Mouse (Mus musculus) heart, postnatal 25 days (tissue): Measurements from ENCODE around the gene Klk1. TPM values are rescaled to one million over a fixed set of nuclear protein-coding genes. Genes with fewer than 3 reads are reported as not detected.
"Not testable (repeated sequence)": the region's sequence is repeated elsewhere in the genome, so short reads cannot be mapped to it uniquely, and the experiment has no call there.

Experiments
- DNase-seq: peaks from one replicate; pipeline ENCODE4 v3.0.0; 2022; ENCODE audit warnings: low spot score
- intact Hi-C: fragments of 180-260 bp; cut with DNase I; formaldehyde crosslinking; loops from one replicate; pipeline ENCODE4 v1.15.1; 2025
- total RNA-seq, 2 experiments: library from RNA; stranded (reverse); gene quantifications; 2 replicates each; pipeline ENCODE4 v1.2.3; 2021

Gene Klk1
- not detected for total RNA-seq

- no peak for DNase-seq
These were observed at the start of gene Klk1 for GRCm38 (mm10) chr7:44225076-44225475. Gene Klk1, plus strand, starts transcription at chr7:44225360.

DNA sequence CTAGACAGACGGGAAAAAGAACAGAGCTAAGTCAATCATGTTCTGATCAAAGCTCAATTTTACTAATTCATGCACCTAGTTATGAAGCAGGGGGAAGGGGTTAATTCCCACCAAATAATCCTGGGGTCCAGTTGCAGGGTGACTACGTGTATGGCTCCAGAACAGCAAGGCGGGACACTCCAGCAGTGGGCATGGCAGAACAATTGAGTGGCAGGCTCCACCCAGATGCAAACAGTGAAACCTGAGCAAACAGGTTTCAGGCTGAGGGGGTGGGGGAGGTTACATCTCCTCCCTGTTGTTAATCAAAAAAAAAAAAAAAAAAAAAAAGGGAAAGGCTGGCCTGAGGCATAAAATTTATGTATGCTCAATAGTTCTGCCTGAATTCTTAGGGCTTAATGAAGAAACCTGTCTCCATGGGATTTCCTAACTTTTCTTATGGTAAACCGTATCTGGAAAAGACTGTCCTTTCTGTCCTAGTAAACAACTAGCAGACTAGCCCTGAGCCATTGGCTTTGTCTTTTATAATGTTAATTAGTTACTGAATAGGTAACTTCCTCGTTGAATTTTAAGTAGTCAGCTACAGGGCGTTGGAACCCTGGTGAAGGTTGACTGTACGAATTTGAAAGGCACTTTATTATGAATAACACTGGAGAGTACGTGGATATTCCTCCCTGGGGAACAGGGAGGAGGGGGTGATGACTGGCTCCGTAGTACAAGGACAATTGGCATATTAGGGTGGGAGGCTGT is 45.7 kb upstream of the Klk1 start:
- intact Hi-C loops: no loop called here
- DNase-seq: no peak

More at GRCm38 (mm10) chr7:44225076-44225475, at the start of gene Klk1:
- intact Hi-C loops: no loop called here

GRCm38 (mm10) chr7:44186516-44186915 is 38.6 kb upstream of the Klk1 start:
- DNase-seq, intact Hi-C loops: not testable (repeated sequence)

DNA sequence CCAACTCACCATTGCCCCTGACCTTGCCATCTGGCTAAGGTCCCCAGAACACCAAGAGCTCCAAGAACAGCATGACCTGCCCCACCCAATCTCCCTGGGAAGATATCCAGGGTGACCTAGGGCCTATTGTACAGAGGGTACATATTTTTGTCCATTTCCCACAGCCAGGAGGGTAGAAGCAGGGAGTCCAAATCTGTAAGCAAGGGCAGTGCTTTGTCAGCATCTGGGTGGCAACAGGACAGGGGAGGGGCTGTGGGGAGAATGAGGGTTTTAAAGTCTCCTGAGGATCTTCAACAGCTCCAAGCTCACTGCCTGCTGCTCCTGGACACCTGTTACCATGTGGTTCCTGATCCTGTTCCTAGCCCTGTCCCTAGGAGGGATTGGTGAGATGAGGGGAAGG is 37.2 kb upstream of the Klk1 start, which contains the start of gene Klk1b24:
Gene Klk1b24 (plus strand): TSS at position 301 of the 400 bp plus-strand sequence.
- intact Hi-C loops, DNase-seq: not testable (repeated sequence)

DNA sequence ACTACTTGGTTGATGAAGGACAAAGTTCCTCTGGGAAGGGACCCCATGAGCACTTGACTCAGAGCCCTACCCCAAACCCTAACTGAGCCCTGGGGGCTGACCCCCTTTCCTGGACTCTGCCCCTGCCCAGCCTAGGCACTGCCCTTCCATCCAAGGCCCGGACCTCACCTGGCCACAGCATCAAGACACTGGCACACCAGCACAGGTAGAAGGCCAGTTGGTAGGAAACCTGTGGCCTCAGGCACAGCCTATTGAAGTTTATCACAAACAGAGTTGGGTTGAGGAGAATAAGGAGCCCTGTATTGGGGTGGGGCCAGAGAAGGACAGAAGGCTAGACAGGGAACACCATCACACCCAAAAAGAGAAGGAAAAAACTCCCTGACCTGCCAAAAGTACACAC is 31.7 kb upstream of the Klk1 start:
- DNase-seq, intact Hi-C loops: not testable (repeated sequence)

DNA sequence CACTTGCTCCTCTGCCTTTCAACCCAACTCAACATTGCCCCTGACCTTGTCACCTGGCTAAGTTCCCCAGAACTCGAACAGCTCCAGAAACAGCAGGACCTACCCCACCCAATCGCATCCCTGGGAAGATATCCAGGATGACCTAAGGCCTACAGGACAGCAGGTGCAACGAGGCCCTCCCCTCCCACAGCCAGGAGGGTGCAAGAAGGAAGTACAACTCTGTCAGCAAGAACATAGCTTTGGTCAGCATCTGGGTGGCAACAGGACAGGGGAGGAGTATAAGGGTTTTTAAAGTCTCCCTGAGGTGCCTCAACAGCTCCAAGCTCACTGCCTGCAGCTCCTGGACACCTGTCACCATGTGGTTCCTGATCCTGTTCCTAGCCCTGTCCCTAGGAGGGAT is 27.3 kb upstream of the Klk1 start, which contains the start of gene Klk1b3:
Gene Klk1b3 (plus strand): TSS at position 301 of the 400 bp plus-strand sequence.
- DNase-seq: no peak
- intact Hi-C loops: no loop called here

- intact Hi-C loops, DNase-seq: not testable (repeated sequence)
These were observed 18.0 kb upstream of the Klk1 start, which contains the start of gene Klk1b4 for GRCm38 (mm10) chr7:44207135-44207534. Gene Klk1b4, plus strand, starts transcription at chr7:44207435.

DNA sequence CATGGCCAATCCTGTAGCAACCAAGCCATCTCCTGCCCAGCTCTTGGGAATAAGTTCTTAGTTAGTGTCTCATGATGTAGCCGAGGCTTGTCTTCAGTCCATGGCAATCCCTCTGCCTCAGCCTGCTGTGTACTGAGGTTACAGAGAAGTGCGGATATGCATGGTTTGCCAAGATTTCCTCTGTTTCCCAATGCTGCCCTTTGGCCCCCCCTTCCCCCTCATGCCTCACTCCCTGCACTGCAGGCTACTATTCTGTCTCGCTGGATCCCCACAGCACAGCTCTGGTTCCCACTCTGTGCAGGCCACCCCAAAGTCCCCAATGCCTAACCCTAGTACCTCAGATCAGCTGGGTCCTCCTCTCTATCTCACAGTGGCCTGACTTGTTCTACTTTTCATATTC is 16.9 kb upstream of the Klk1 start:
- DNase-seq: no peak
- intact Hi-C loops: no loop called here

- no peak for DNase-seq
- intact Hi-C loops: no loop called here
These were observed 9.5 kb upstream of the Klk1 start, which contains the start of gene Klk1b5 for GRCm38 (mm10) chr7:44215645-44216044. Gene Klk1b5, plus strand, starts transcription at chr7:44215945.

- DNase-seq, intact Hi-C loops: not testable (repeated sequence)
These were observed 3.6 kb upstream of the Klk1 start for GRCm38 (mm10) chr7:44221601-44222000.

- intact Hi-C loops, DNase-seq: not testable (repeated sequence)
These were observed 2.8 kb upstream of the Klk1 start for GRCm38 (mm10) chr7:44222335-44222734.

DNA sequence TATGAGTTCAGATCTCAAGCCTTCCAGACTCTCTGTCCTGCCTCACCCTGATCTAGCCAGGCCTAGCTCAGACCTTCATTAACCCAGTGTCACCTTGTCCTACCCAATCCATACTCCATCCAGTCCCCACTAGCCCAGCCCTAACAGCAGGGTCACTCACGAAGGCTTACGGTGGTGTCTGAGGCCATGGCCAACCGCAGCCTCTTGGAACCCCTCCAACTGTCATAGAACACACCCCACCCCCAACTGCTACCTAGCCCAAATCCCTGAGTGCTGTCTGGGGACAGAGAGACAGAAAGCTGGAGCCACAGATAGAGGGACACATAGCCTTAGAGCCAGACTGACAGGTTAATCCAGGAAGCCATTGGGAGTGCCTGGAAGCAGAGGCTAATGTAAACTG is 10.7 kb downstream of the Klk1 start, which contains the start of gene Gm36864:
Gene Gm36864 (plus strand): TSS at position 269 of the 400 bp plus-strand sequence.
- DNase-seq: no peak
- intact Hi-C loops: no loop called here

DNA sequence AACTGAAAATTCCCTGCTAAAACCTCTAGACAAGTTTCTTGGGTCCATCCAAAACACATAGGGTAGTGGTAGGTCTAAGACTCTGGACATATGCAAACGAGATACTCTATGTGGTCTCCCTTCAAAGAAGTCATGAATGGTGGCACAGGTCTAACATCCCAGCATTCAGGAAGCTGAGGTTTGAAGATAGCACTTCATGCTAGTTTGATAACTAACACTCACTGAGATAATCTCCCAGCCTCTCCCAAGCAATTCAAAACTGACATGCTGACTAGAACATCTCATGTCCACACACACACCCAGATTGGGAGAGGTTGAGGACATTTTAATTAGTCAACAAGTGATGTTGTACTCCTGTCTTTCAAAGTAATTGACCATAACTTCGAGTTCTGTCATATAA is 14.8 kb downstream of the Klk1 start:
- intact Hi-C loops: no loop called here
- no peak for DNase-seq

- intact Hi-C loops: no loop called here
These were observed 15.6 kb downstream of the Klk1 start for GRCm38 (mm10) chr7:44240712-44241111.

GRCm38 (mm10) chr7:44241163-44241562 is 16.0 kb downstream of the Klk1 start:
- intact Hi-C loops: no loop called here
- no peak for DNase-seq

More at GRCm38 (mm10) chr7:44240712-44241111, 15.6 kb downstream of the Klk1 start:
- no peak for DNase-seq

DNA sequence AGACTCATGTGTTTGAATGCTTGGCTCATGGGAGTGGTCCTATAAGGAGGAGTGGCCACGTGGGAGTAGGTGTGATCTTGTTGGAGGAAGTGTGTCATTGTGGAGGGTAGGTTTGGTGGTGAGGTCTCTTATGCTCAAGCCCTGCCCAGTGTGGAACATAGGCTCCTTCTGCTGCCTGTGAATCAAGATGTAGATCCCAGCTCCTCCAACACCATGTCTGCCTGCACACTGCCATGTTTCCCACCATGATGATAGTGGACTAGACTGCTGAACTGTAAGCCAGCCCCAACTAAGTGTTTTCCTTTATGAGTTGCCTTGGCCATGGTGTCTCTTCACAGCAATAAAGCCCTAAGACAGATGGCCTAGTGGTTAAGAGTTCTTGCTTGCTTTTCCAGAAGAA is 18.9 kb downstream of the Klk1 start:
- intact Hi-C loops: no loop called here

GRCm38 (mm10) chr7:44246055-44246983 is 21.2 kb downstream of the Klk1 start, which contains the start of the genes 1700028J19Rik and 2410002F23Rik:
Gene 1700028J19Rik, minus strand, starts transcription at chr7:44246695.
Gene 2410002F23Rik, plus strand, starts transcription at chr7:44246722.
- DNase-seq: peak; percentile 82
- intact Hi-C loops: loop anchor here (5.0 kb wide), 1 partner anchor 306 kb away; the partner anchor contains the start of gene Nr1h2

More for the DNA sequence above, 18.9 kb downstream of the Klk1 start:
- no peak for DNase-seq

GRCm38 (mm10) chr7:44246984-44247470 is 21.9 kb downstream of the Klk1 start:
- intact Hi-C loops: loop anchor here (5.0 kb wide), 1 partner anchor 305 kb away; the partner anchor contains the start of gene Nr1h2
- no peak for DNase-seq

DNA sequence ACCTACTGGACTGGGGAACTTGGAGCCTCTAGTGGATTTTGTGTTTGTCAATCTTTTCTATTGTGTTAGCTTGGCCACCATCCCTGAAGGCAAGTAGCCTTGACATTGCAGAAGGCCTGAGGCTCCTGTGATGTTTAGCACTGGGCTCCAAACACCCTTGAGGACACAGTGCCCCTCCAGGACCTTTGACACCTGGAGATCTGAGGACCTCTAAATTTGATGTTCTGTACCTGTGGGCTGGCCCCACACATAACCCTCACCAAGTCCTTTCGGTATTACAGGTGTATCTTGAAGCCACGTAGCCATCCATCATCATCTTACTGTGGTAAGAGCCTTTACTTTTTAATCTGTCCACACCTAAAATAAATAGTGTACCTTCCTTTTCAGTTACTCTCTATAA is 22.8 kb downstream of the Klk1 start:
- intact Hi-C loops: loop anchor here (5.0 kb wide), 1 partner anchor 304 kb away; the partner anchor contains the start of gene Nr1h2
- no peak for DNase-seq

- DNase-seq: no peak
- intact Hi-C loops: loop anchor here (5.0 kb wide), 1 partner anchor 303 kb away; the partner anchor contains the start of gene Nr1h2
These were observed 24.1 kb downstream of the Klk1 start for GRCm38 (mm10) chr7:44249248-44249647.
